Mouse (Mus musculus) liver, adult (tissue): Measurements from ENCODE around the gene Arhgef17.

Experiments used
- GATA4 ChIP-seq: IDR thresholded peaks from 2 replicates; pipeline ENCODE4 v1.6.1; 2014; ENCODE audit warnings: mild to moderate bottlenecking, low read length; ENCODE audit not compliant: insufficient replicate concordance

The Arhgef17 gene

DNA sequence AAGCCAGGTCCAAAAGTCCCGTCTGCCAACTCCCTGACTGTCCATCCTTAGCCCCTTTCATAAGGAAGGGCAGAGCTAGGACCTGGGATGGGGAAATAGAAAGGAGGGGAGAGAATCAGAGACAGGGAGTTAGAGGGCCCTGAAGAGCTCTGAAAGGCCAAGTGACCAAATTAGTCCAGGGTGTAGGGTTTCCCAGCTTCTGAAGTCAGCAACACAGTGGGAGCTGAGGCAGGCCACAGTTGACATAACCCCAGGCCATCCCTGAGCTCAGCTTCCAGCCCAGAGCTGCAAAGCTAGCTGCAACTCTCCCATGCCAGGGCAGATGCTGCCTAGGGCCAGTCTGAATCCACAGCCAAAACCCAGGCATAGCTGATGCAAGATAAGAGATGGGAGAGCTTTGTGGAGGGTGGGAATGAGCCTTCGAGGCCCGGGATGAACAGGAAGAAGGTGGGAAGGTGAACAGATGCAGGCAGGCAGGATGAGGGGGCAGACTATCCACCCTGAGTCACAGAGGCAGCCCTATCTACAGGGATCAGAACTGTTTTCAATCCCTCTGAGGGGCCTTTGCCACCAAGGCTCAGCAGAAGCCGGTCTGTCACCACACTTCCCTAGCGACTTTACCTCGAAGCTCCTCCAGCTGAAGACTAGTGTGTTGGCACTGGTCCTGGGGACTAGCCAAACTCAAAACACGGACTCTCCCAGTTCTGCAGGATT, 4.5 kb downstream of the Arhgef17 start:
- no peak for TF ChIP-seq GATA4

DNA sequence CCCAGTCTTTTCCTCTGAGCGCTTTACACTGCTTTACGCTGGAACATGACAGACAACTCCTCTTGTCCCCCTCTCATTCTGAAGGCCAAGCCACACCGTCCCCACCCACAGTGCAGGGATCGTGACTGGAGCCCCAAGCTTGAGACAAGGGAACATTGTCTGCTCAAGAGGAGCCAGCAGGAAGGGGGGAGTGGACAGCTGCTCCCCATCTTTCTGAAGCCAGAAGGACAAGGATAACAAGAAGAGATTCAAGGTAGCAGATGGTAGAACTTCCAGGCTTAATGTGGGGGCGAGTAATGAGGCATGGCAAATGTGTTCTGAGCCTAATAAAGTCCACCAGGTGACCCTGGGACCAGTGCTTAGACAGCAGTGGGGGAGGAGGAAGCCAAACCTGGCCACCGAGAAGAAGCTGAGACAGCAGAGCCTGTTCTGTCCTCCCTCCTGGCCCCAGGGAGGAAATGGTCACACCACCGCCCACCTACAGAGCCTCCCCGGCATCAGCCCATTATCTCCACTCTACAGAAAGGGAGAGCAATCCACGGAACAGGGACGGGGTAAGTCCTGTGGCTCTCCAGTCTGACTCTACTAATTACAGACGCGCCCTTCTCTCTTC, 5.5 kb downstream of the Arhgef17 start:
- TF ChIP-seq GATA4, result no peak

DNA sequence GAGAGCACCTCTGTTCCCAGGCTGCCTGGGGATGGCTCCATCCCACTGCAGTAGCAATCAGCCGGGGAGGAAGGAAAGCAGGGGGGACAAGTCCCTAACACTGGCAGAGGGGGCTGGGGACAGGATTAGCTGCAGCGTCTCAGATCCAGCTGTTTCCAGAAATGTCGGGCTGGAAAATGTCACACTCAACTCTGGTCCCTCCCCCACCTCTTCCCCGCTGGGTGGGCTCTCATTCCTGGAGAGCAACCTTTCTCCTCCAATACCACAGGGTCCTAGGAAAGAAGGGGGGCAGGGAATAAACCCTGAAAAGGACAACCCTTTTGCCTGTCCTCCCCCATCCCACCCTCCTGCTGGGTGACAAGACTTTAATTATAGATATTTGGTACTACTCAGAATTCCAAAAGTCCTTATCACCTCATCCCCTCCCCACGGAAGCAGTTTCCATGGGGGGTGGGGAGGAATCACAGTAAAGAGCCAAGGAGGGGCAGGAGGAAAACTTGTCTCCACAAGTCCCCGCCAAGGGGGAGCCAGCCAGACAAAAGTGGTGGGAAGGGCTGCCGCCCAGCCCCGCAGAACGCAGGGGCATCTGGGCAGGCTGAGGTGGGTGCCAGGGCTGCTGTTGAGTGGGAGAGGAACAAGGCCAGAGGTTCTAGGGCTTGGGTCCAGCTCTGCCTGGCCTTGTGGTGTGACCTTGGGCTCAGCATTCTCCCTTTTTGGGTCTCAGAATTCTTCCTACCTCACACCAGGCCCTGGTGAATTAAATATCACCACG, 7.0 kb downstream of the Arhgef17 start:
- no peak for TF ChIP-seq GATA4

DNA sequence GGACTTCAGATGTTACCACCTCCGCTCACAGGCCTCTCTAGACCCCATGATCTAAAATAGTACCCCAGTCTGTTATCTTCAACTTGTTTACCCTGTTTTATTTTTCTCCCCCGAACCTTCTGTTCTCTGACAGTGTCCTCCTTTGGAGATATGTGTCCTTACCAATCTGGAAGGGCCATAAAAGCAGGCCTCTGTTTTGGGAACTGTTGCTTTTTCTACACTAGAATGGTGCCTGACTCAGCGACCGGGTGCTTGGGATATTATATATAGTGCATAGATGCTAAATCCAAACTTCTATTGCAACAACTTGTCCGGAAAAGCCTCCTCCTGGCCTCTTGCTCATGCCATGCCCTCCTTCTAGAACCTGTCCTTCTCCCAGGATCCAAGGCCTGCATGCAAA, 7.7 kb downstream of the Arhgef17 start:
- TF ChIP-seq GATA4, result no peak

DNA sequence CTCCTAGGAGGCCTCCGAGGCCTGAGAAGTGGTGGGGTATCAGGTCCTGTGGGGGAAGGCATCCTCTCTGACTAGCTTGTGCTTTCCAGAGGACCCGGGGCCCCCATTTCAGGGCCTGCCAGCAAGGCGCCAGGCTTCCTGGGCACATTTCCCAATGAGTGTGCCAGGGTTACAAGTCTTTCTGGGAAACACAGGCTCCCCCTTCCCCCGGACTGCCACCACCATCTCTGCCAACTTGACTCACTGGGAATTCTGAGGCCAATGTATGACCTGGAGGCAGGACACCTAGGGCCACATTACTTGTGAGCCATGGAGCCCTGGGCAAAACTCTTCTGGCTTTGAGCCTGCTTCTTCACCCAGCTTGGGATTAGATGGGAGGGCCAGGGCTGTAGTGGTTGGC, 9.0 kb downstream of the Arhgef17 start:
- TF ChIP-seq GATA4, result no peak

DNA sequence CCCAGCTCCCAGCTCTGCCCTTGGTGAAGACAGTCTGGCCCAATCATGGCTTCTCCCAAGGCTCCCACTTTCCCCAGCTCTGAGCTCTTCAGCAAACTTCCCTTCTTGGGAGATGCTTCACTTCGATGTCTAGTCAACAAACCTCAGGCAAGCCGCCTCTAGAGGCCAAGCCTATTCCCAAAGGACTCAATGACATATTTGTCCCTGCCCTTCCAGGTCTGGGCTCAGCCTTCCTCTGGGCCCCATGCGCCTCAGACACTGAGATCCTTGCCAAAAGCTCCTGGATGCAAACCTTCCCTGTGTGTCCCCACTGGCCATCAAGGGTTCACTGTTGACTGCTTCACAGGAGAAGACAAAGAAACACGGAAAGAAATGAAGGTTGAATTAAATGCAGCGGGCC, 10.6 kb downstream of the Arhgef17 start:
- no peak for TF ChIP-seq GATA4

DNA sequence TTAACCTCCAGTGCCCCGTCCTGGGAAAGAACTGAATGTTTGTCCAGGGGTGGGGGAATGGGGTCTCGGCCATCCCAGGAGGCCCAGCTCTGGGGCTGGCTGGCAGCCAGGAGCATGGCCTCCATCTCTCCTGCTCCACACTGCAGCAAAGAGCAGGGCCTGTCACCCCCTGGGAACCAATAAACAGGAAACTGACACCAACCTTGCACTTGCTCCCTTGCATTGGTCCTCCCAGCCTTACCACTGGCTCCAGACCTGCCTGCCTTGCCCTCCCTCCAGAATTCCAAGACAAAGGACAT, 12.1 kb downstream of the Arhgef17 start:
- TF ChIP-seq GATA4, result no peak

DNA sequence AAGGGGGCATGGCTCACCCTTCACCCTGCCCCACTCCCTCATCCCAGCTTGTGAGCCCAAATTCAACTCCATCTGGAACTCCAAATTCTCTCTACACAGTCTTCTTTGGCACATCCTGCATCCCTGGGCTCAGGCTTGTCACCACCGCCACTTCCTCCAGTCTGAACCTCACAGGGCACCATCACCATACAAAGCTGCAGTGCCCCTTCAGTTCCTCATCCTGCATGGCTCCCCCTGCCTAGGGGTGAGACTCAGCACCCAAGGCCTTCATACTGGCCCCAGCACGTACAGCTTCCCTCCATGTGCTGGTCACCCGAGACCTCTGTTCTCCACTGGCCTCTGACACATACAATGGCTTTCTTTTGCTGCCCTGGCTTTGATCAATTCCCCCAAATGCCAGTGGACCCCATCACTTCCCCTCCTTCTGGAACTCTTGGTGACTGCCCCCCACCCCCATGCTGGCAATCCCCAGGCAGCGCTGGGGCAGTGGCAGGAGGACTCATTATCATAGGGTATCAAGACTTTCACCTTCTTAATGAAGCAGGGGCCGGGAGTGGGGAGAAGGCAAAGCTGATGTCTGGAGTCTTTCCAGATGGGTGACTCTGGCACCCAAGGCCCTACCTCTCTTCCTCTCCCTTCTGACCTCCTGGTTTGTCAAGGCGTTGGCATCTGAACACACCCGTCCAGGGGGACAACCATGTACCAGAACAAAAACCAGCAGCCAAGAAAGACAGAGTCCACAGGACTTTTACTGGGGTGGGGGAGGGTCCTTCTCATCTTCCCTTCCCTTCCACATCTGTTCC, 12.7 kb downstream of the Arhgef17 start:
- no peak for TF ChIP-seq GATA4

DNA sequence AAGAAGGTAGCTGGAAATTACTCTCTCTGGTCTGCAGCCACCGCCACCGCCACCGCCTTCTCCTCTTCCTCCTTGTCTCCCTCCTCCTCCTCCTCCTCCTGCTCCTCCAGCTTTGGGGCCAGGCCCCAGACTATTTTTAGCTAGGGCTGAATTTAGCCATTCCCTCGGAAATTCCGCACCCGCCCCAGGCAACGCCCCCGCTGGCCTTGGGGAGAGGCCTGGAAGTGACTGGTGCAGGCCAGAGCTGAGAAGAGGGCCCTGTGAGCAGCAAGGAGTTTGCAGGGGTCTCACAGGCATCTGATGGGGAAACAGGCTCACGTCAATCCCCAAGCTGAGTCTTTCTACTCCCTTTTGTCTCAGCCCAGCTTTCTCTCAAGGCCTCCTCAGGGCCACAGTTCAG, 13.7 kb downstream of the Arhgef17 start:
- TF ChIP-seq GATA4, result no peak

DNA sequence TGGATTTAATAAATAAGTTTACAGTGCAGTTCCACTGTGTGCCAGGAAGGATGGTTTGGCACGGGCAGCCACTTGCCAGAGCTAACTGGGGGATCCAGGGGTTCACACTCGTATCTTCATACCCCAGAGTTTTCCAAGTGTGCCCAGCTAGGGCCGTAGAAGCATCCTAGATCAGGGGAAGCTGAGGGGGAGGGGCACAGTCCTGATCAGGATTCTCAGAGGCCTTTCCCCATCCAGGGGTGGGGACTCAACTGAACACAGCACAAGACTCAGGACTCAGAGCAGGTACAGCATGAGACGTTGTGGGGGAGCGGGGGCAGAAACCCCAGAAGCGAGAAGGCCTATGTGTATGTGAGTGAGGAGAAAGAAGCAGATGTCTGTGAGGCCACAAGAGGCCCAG, 14.2 kb downstream of the Arhgef17 start:
- TF ChIP-seq GATA4, result no peak

DNA sequence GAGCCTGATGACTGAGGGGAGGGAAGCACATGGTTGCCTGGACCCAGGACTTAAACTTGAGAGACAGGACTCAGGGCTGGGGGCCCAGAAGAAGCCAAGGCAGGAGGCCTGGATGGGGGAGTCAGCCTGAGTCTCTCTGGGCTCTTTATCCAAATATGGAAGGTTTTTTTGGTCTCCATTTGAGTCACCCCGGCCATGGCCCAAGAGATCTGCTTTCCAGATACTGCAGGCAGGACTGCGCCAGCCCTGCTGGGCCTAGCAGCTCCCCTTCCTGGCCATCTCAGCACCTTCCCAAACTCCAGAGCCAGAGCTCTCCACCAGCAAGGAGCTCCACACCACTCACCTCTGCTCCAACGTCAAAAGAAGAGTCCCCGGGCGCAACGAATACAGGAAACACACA, 15.4 kb downstream of the Arhgef17 start:
- no peak for TF ChIP-seq GATA4

DNA sequence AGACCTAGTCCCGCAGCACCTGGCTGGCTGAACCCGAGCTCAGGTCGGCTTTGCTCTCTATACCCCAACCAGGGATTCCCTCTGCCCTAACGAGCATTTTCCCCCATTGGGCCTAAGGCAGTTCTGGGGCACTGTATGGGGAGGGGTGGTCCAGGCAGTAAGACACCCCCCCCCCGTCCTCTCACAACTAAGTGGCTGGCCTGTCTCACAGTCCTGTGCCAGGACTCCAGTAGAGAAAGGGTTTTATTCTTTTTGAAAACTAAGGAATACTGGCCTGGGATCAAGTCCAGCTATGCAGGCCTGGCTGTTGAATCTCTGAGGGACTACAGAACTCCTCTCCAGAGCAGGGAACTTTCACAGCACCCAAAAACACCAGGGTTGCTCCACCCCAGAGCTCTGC, 16.7 kb downstream of the Arhgef17 start:
- no peak for TF ChIP-seq GATA4

DNA sequence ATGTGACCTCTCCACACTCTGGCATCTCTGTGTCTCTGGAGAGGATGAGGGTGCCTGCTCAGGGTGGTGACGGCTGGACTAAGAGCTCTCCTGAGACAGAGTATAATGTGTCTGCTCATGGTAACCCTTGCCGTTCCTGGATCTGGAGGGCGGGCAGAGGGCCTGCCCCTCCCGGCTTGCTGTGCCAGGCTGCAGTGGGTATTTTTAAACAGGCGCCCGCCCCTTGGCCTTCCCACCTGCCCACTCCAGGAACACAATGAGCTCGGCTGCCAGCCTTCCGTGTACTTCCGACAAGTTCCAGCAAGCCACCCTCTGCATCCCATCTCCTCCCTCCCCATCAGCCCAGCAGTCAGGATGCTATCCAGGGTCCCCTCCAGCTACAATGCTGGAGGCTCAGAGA, 20.1 kb downstream of the Arhgef17 start:
- no peak for TF ChIP-seq GATA4

DNA sequence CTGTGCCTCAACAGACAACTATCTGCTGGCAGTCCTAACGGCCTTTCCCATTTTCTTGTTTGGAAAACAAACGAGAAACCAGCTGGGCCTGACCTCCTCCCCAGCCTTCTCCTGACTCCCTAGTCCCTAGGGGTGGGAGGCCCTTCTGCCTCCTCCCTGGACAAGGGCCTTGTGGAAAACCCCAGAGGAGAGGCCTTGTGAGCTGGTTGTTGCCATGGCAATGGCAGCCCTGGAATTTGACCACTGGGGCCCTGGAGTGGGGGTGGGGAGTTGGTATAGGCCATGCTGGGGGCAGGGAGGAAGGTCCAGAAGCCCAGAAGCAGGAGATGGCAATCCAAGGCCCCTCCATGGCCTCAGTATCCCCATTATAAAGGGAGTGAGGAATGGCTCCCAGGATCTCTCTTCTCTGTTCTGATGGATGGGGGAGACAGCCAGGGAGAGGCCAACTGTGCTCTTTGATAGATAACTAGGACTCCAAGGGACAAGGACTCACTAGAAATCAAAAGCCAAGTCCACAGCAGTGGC, 20.6 kb downstream of the Arhgef17 start:
- TF ChIP-seq GATA4, result no peak

DNA sequence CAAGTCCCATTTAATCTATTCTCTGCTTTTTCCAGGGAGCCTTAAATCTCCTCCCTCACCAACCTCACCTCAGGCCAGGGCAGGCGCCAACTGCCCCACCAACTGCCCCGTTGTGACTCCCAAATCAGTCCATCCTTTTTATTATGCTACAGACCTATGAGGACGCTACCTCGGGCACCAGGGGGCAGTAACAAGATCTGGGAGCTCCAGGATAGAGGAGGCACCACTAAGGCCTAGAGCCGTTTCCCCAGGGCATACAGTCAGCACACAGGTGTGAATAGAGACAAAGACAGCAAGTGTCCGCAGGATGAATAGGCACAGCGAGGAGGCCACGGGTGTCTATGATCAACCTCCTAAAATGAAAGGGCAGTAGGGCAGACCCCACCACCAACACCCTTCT, 23.3 kb downstream of the Arhgef17 start:
- no peak for TF ChIP-seq GATA4
